Comparison of ENCODE assay signal across 27 mouse cellular contexts in genomic region chr13:34395504-34395903, GRCm38 (mm10). TPM values are rescaled to one million over a fixed set of nuclear protein-coding genes. Genes with fewer than 3 reads are reported as not detected.
DNase-seq lines count a peak whose midpoint lies in the region; ATAC-seq and TF ChIP-seq lines count a peak whose summit lies in the region.
"Had no signal": no experiment of that assay in that cellular context is flagged by ENCODE, and none has a peak within 500 bp of the region (broad histone marks: within the 10 kb centered on the region; RNA-seq: fewer than 3 reads in every experiment).

No protein-coding gene starts in this region.

- H3K9ac ChIP-seq in embryonic facial prominence, embryonic 15.5 days = no peak overlapping the region
- no peak overlapping the region for H3K9ac ChIP-seq in limb, embryonic 11.5 days (ENCODE audit: low read length)
- no peak overlapping the region for H3K9ac ChIP-seq in stomach, postnatal 0 days (ENCODE audit: low read length)
- H3K9ac ChIP-seq: heart, embryonic 12.5 days; heart, embryonic 15.5 days; hindbrain, embryonic 14.5 days had no signal

- ATAC-seq in frontal cortex, adult (ENCODE audit: low TSS enrichment) = peak; percentile 91
- no peak for ATAC-seq in embryonic facial prominence, embryonic 15.5 days (ENCODE audit: insufficient number of reproducible peaks, low FRiP score, low TSS enrichment, low read depth)
- no peak for ATAC-seq in limb, embryonic 11.5 days (ENCODE audit: insufficient number of reproducible peaks, low FRiP score, low TSS enrichment, low read depth)
- ATAC-seq in stomach, postnatal 0 days (ENCODE audit: low FRiP score, low TSS enrichment) = no peak
- ATAC-seq: forebrain, embryonic 14.5 days; intestine, postnatal 0 days; Patski had no signal

- no peak overlapping the region for H3K4me3 ChIP-seq in embryonic facial prominence, embryonic 15.5 days (replicated peaks)
- no peak overlapping the region for H3K4me3 ChIP-seq in limb, embryonic 11.5 days (ENCODE audit: low read depth, low read length)
- H3K4me3 ChIP-seq in stomach, postnatal 0 days (ENCODE audit: low read depth, low read length) = no peak overlapping the region
- H3K4me3 ChIP-seq: gastrocnemius, adult 2 months; heart, embryonic 12.5 days; heart, embryonic 15.5 days had no signal

- H3K27ac ChIP-seq in embryonic facial prominence, embryonic 15.5 days (replicated peaks) = peak overlapping the region; percentile 28; the same call in 1 of the 2 replicates
- H3K27ac ChIP-seq in limb, embryonic 11.5 days (replicated peaks; ENCODE audit: low read depth, low read length) = no peak overlapping the region; the same call in 1 of the 2 replicates
- H3K27ac ChIP-seq in stomach, postnatal 0 days (replicated peaks) = no peak overlapping the region
- H3K27ac ChIP-seq: gastrocnemius, adult 2 months; heart, embryonic 15.5 days; hindbrain, embryonic 14.5 days had no signal

- intact Hi-C loops in heart, postnatal 36 days (cut with DNase I) = no loop called here

- H3K27me3 ChIP-seq in embryonic facial prominence, embryonic 15.5 days = no peaks in the 10 kb centered on the region
- H3K27me3 ChIP-seq in limb, embryonic 11.5 days (ENCODE audit: control insufficient read depth, insufficient read depth, low read length) = no peaks in the 10 kb centered on the region
- no peaks in the 10 kb centered on the region for H3K27me3 ChIP-seq in stomach, postnatal 0 days (ENCODE audit: control insufficient read depth, insufficient read depth, low read length)
- H3K27me3 ChIP-seq: CH12.LX; heart, embryonic 12.5 days; heart, embryonic 15.5 days; Patski had no signal

- TF ChIP-seq CTCF in stomach, postnatal 0 days (IDR thresholded peaks at IDR 0.05; ENCODE audit: low read depth) = no peak

- H3K4me2 ChIP-seq in embryonic facial prominence, embryonic 15.5 days (replicated peaks) = no peak overlapping the region
- H3K4me2 ChIP-seq in limb, embryonic 11.5 days (ENCODE audit: low read depth, severe bottlenecking) = no peak overlapping the region
- no peak overlapping the region for H3K4me2 ChIP-seq in stomach, postnatal 0 days (replicated peaks; ENCODE audit: low read depth)
- H3K4me2 ChIP-seq: heart, embryonic 12.5 days; heart, embryonic 15.5 days; hindbrain, embryonic 14.5 days had no signal

- H3K4me1 ChIP-seq in embryonic facial prominence, embryonic 15.5 days = peaks cover 9% of the 10 kb centered on the region
- peaks cover 5% of the 10 kb centered on the region; the same call in 1 of the 2 replicates for H3K4me1 ChIP-seq in limb, embryonic 11.5 days (ENCODE audit: control insufficient read depth, insufficient read depth, low read length)
- no peaks in the 10 kb centered on the region for H3K4me1 ChIP-seq in stomach, postnatal 0 days (replicated peaks; ENCODE audit: control insufficient read depth, insufficient read depth)

- DNase-seq in frontal cortex, postnatal 10 days (ENCODE audit: low spot score in 2 of 2) = no peak
- DNase-seq in brain, adult 2 months (ENCODE audit: low read depth, low spot score) = peak; percentile 50
- DNase-seq in limb, embryonic 11.5 days (ENCODE audit: low spot score) = peak; percentile 25
- no peak for DNase-seq in heart, postnatal 36 days
- no peak for DNase-seq in stomach, postnatal 0 days (ENCODE audit: low spot score)
- DNase-seq: adrenal gland, postnatal 10 days; adrenal gland, postnatal 36 days; B cell, adult 2 months; cerebellum, adult 11 months; cerebellum, adult 2 months; cerebellum, adult 9-11 months; cerebellum, postnatal 36 days; embryo, embryonic 11 days; gastrocnemius, adult 2 months; gastrocnemius, postnatal 14 days; heart, adult 18-20 months; heart, postnatal 10 days had no signal

- no peak for TF ChIP-seq EP300 in stomach, postnatal 0 days (optimal IDR thresholded peaks at IDR 0.05)

- no peaks in the 10 kb centered on the region for H3K36me3 ChIP-seq in embryonic facial prominence, embryonic 15.5 days
- H3K36me3 ChIP-seq in limb, embryonic 11.5 days (ENCODE audit: control insufficient read depth, insufficient read depth, low read length) = no peaks in the 10 kb centered on the region
- H3K36me3 ChIP-seq in stomach, postnatal 0 days (ENCODE audit: control insufficient read depth, insufficient read depth, low read length) = no peaks in the 10 kb centered on the region
- H3K36me3 ChIP-seq: G1E; heart, embryonic 12.5 days; heart, embryonic 15.5 days had no signal

- H3K9me3 ChIP-seq in embryonic facial prominence, embryonic 15.5 days (replicated peaks) = no peaks in the 10 kb centered on the region
- H3K9me3 ChIP-seq in limb, embryonic 11.5 days (ENCODE audit: control insufficient read depth, low read length) = no peaks in the 10 kb centered on the region
- no peaks in the 10 kb centered on the region for H3K9me3 ChIP-seq in stomach, postnatal 0 days (ENCODE audit: control insufficient read depth, low read length)
- H3K9me3 ChIP-seq: G1E; heart, embryonic 12.5 days; heart, embryonic 15.5 days had no signal

RNA-seq across cellular contexts. Expression of gene Slc22a23, which starts 50.5 kb away (rescaled TPM):
- polyA plus RNA-seq in embryonic facial prominence, embryonic 15.5 days (2015; fragmentation: Nextera tagmentation; extraction: Ambion mirVana) = 4.3 and 4.6 TPM in 2 replicates
- 3.1 and 3.2 TPM in 2 replicates for polyA plus RNA-seq in limb, embryonic 11.5 days (2014; fragmentation: Nextera tagmentation; extraction: Ambion mirVana)
- total RNA-seq in heart, postnatal 36 days (2021) = 10 to 100 TPM in 1 of 2 experiments, 1 to 10 TPM in 1; 8.6 to 11.9 TPM
- 6.9 and 7.5 TPM in 2 replicates for polyA plus RNA-seq in stomach, postnatal 0 days (2015; fragmentation: Nextera tagmentation; extraction: Ambion mirVana)

Comparison
In these comparisons a context has a peak if more than half of its experiments do, and no peak if none do; other contexts are left out.
1. DNase-seq: peak in brain, adult 2 months (single experiment) and limb, embryonic 11.5 days (single experiment); none in frontal cortex, postnatal 10 days (0 of 2), heart, postnatal 36 days (0 of 2) and stomach, postnatal 0 days (single experiment).